Mouse (Mus musculus): ENCODE results near the gene Olfr1222. TPM values are rescaled to one million over a fixed set of nuclear protein-coding genes. Genes with fewer than 3 reads are reported as not detected.

The Olfr1222 gene
- polyA plus RNA-seq, 1 experiment from 2014 or later = not detected

Other genes starting within 250 kb of the Olfr1222 start
- gene Olfr1208, start 230.7 kb downstream of the Olfr1222 start, polyA plus RNA-seq (2016; fragmentation: Nextera tagmentation; extraction: Ambion mirVana) = not detected in 2 replicates
- not detected in 2 replicates for gene Olfr1209, start 217.9 kb downstream of the Olfr1222 start, polyA plus RNA-seq (2016; fragmentation: Nextera tagmentation; extraction: Ambion mirVana)
- gene Olfr1211, start 194.9 kb downstream of the Olfr1222 start, polyA plus RNA-seq (2016; fragmentation: Nextera tagmentation; extraction: Ambion mirVana) = not detected in 2 replicates
- gene Olfr1212, start 179.1 kb downstream of the Olfr1222 start, polyA plus RNA-seq (2016; fragmentation: Nextera tagmentation; extraction: Ambion mirVana) = not detected in 2 replicates
- not detected in 2 replicates for gene Gm13762, start 152.8 kb downstream of the Olfr1222 start, polyA plus RNA-seq (2016; fragmentation: Nextera tagmentation; extraction: Ambion mirVana)
- gene Olfr1214, start 140.4 kb downstream of the Olfr1222 start, polyA plus RNA-seq (2016; fragmentation: Nextera tagmentation; extraction: Ambion mirVana) = not detected in 2 replicates
- gene Olfr1215, start 126.1 kb downstream of the Olfr1222 start, polyA plus RNA-seq (2016; fragmentation: Nextera tagmentation; extraction: Ambion mirVana) = not detected in 2 replicates
- not detected in 2 replicates for gene Olfr1216, start 114.7 kb downstream of the Olfr1222 start, polyA plus RNA-seq (2016; fragmentation: Nextera tagmentation; extraction: Ambion mirVana)
- gene Olfr1217, start 101.0 kb downstream of the Olfr1222 start, polyA plus RNA-seq (2016; fragmentation: Nextera tagmentation; extraction: Ambion mirVana) = not detected in 2 replicates
- not detected in 2 replicates for gene Olfr1218, start 71.9 kb downstream of the Olfr1222 start, polyA plus RNA-seq (2016; fragmentation: Nextera tagmentation; extraction: Ambion mirVana)
- gene Olfr1219, start 49.5 kb downstream of the Olfr1222 start, polyA plus RNA-seq (2016; fragmentation: Nextera tagmentation; extraction: Ambion mirVana) = not detected in 2 replicates
- not detected in 2 replicates for gene Olfr1220, start 26.2 kb downstream of the Olfr1222 start, polyA plus RNA-seq (2016; fragmentation: Nextera tagmentation; extraction: Ambion mirVana)
- not detected in 2 replicates for gene Olfr1221, start 15.8 kb downstream of the Olfr1222 start, polyA plus RNA-seq (2016; fragmentation: Nextera tagmentation; extraction: Ambion mirVana)
- not detected in 2 replicates for gene Olfr1223, start 18.5 kb upstream of the Olfr1222 start, polyA plus RNA-seq (2016; fragmentation: Nextera tagmentation; extraction: Ambion mirVana)
- gene Olfr1224-ps1, start 31.0 kb upstream of the Olfr1222 start, polyA plus RNA-seq (2016; fragmentation: Nextera tagmentation; extraction: Ambion mirVana) = not detected in 2 replicates
- not detected in 2 replicates for gene Olfr1225, start 41.6 kb upstream of the Olfr1222 start, polyA plus RNA-seq (2016; fragmentation: Nextera tagmentation; extraction: Ambion mirVana)
- not detected in 2 replicates for gene Olfr1226, start 67.0 kb upstream of the Olfr1222 start, polyA plus RNA-seq (2016; fragmentation: Nextera tagmentation; extraction: Ambion mirVana)
- gene Olfr1228, start 121.0 kb upstream of the Olfr1222 start, polyA plus RNA-seq (2016; fragmentation: Nextera tagmentation; extraction: Ambion mirVana) = not detected in 2 replicates
- gene Olfr1229, start 155.0 kb upstream of the Olfr1222 start, polyA plus RNA-seq (2016; fragmentation: Nextera tagmentation; extraction: Ambion mirVana) = not detected in 2 replicates
- not detected in 2 replicates for gene Olfr1230, start 164.2 kb upstream of the Olfr1222 start, polyA plus RNA-seq (2016; fragmentation: Nextera tagmentation; extraction: Ambion mirVana)
- not detected in 2 replicates for gene Olfr1231, start 174.0 kb upstream of the Olfr1222 start, polyA plus RNA-seq (2016; fragmentation: Nextera tagmentation; extraction: Ambion mirVana)
- not detected in 2 replicates for gene Olfr1232, start 196.6 kb upstream of the Olfr1222 start, polyA plus RNA-seq (2016; fragmentation: Nextera tagmentation; extraction: Ambion mirVana)
- not detected in 2 replicates for gene Olfr1233, start 209.3 kb upstream of the Olfr1222 start, polyA plus RNA-seq (2016; fragmentation: Nextera tagmentation; extraction: Ambion mirVana)
- not detected in 2 replicates for gene Olfr1234, start 231.8 kb upstream of the Olfr1222 start, polyA plus RNA-seq (2016; fragmentation: Nextera tagmentation; extraction: Ambion mirVana)

Measured in midbrain, embryonic 12.5 days (tissue).